Mouse (Mus musculus) erythroblast, adult 5-6 weeks (primary cell): ENCODE measurements around the gene Slc39a2. TPM values are rescaled to one million over a fixed set of nuclear protein-coding genes. Genes with fewer than 3 reads are reported as not detected.
"Not testable (repeated sequence)": the region's sequence is repeated elsewhere in the genome, so short reads cannot be mapped to it uniquely, and the experiment has no call there.

Experiments used
- ATAC-seq: replicated peaks from 2 replicates; pipeline ENCODE4 v1.8.0; 2016; ENCODE audit warnings: moderate number of reproducible peaks, mild to moderate bottlenecking, moderate TSS enrichment, inconsistent platforms; ENCODE audit not compliant: poor library complexity, low FRiP score, severe bottlenecking
- total RNA-seq, 2 experiments: library from RNA; stranded (forward) in 1 of 2; stranded (reverse) in 1 of 2; fragments of 150-400 nt in 1 of 2; fragments of 200-764, 138-1000 nt in 1 of 2; gene quantifications; 2 replicates each; pipeline versions ENCODE4 v1.2.3 to v1.2.4; 2015 to 2017; ENCODE audit warnings: low replicate concordance in 2 of 2

Slc39a2 gene
- total RNA-seq, 2 experiments from 2014 or later, result not detected

- not testable (repeated sequence) for ATAC-seq
Measured at GRCm38 (mm10) chr14:51926930-51927329, 34.2 kb downstream of the Slc39a2 start.

DNA sequence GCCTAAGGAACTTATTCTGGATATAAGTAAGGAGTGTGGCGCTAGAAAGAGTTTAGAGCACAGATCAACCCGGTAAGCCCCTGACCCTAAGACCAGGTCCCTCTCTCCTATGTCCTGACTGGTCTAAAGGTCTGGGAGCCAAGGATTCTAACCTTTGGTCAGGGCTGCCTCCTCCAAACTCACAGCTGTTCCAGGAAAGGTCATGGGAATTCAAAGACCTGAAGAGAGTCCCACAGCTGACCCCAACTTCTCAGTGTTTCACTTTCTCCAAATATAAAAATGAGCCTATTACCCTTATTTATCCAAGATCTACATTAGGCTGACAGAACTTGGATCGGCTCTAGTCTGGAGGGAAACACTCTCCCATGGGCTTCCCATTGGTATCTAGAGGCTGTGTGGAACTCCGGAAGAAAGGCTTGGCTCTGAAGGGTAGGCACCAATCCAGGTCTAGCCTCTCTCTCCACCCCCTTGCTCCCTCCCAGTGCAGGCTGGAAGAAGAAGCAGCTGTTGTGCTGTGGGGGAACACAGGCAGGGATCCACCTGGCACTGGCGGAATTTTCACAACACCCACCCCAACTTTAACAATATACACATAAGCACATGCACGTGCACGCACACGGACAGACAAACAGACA, 36.7 kb downstream of the Slc39a2 start:
- ATAC-seq, result no peak

GRCm38 (mm10) chr14:51929968-51930367, 37.3 kb downstream of the Slc39a2 start:
- ATAC-seq, result no peak

GRCm38 (mm10) chr14:51930824-51931223, 38.1 kb downstream of the Slc39a2 start:
- no peak for ATAC-seq

DNA sequence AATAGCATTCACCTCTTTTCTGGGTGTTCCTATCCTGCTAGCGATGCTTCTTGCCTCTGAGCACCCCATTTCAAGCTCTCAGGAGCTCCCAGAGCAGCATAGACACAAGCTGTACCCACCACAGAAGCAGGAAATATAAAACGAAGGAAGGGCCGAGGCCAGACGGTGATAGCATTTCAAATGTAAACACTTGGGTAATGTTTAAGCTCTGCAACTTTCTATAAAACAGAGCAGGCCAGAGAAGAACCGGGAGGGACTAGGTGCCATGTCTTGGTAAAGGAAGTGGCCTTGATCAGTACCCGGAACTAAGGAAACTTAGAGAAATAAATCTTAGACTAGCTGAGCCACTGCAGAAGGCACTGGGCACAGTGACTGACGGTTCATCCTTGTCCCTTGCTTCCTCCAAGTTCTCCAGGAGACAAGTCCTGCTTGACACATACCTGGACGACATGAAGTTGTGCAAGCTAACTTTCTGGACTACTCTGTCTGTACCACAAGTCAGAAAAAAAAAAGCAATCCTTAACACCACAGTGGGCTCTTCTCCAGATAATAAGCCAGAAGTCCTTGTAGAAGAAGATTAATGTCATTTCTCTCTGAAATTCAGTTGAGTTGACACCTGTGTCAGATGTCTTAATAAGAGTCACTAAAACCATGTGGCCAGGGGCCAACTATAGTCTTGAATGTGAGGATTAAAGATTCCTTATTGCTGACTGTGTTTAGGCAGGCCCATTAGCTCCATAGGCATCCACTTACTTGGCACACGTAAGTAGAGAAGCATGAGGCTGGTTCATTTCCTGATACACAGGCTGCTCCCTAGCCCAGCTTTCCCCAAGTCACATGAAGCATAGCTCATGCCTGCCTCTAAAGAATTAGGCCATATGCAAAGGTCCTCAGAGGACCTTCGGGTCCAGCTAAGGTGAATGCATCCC, 39.7 kb downstream of the Slc39a2 start:
- no peak for ATAC-seq

DNA sequence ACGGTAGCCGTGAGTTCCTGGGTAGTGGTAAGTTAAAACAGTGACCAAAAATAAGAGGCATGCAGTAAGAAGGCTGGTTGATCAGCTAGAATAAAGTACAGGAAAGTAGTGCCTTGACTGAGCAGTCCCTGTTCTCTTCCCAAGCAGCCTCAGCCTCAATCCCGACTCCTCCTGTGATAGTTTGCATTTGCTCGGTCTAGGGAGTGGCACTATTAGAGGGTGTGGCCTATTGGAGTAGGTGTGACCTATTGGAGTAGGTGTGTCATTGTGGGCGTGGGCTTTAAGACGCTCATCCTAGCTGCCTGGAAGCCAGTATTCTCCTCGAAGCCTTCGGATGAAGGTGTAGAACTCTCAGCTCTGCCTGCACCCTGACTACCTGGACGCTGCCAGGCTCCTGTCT, 46.3 kb downstream of the Slc39a2 start:
- no peak for ATAC-seq

GRCm38 (mm10) chr14:51940944-51941560, 48.4 kb downstream of the Slc39a2 start:
- no peak for ATAC-seq

- no peak for ATAC-seq
Measured at GRCm38 (mm10) chr14:51941577-51941976, 48.9 kb downstream of the Slc39a2 start.

DNA sequence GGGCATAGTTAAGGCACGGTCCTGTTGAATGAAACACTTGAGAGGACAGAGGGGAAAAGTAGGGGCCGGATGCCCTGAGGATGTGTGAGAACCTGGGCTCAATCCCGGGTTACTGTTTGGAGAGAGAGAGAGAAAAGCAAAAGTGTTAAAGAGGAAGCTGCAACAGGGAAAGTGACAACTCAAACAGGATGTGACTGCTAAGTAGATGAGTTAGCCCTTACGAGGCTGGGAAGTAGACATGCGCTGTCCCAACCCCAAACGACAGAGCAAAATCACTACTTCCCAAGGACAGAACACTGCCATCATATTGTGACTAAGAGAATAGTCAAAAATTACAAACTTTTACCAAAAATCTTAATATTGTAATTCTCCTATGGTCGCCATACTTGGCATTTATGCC, 49.5 kb downstream of the Slc39a2 start:
- ATAC-seq, result no peak

- no peak for ATAC-seq
Measured at GRCm38 (mm10) chr14:51943336-51943735, 50.6 kb downstream of the Slc39a2 start.

Other genes with a start within 250 kb of the Slc39a2 start
- gene Gm17079, start 197.4 kb upstream of the Slc39a2 start, total RNA-seq (2015; ENCODE audit: low replicate concordance), result not detected in 2 replicates
- gene Gm17079, start 197.4 kb upstream of the Slc39a2 start, total RNA-seq (2017; ENCODE audit: low replicate concordance), result 0.68 TPM in 1 of 2 replicates, not detected in the other
- not detected in 2 replicates for gene Gm5800, start 175.7 kb upstream of the Slc39a2 start, total RNA-seq (2015; ENCODE audit: low replicate concordance)
- not detected in 2 replicates for gene Gm5800, start 175.7 kb upstream of the Slc39a2 start, total RNA-seq (2017; ENCODE audit: low replicate concordance)
- gene Ang4, start 119.3 kb upstream of the Slc39a2 start, total RNA-seq (2015; ENCODE audit: low replicate concordance), result not detected in 2 replicates
- gene Ang4, start 119.3 kb upstream of the Slc39a2 start, total RNA-seq (2017; ENCODE audit: low replicate concordance), result not detected in 2 replicates
- gene AY358078, start 92.8 kb upstream of the Slc39a2 start, total RNA-seq (2015; ENCODE audit: low replicate concordance), result not detected in 2 replicates
- gene AY358078, start 92.8 kb upstream of the Slc39a2 start, total RNA-seq (2017; ENCODE audit: low replicate concordance), result not detected in 2 replicates
- gene Ear6, start 39.2 kb upstream of the Slc39a2 start, total RNA-seq (2015; ENCODE audit: low replicate concordance), result 35.1 and 35.2 TPM in 2 replicates
- 59.2 and 65.9 TPM in 2 replicates for gene Ear6, start 39.2 kb upstream of the Slc39a2 start, total RNA-seq (2017; ENCODE audit: low replicate concordance)
- gene Mettl17, start 8.0 kb upstream of the Slc39a2 start, total RNA-seq (2015; ENCODE audit: low replicate concordance), result 3.1 TPM in 1 of 2 replicates, not detected in the other
- gene Mettl17, start 8.0 kb upstream of the Slc39a2 start, total RNA-seq (2017; ENCODE audit: low replicate concordance), result 2.5 and 4.2 TPM in 2 replicates
- 0.77 and 6.1 TPM in 2 replicates for gene Ndrg2, start 21.3 kb downstream of the Slc39a2 start, total RNA-seq (2015; ENCODE audit: low replicate concordance)
- gene Ndrg2, start 21.3 kb downstream of the Slc39a2 start, total RNA-seq (2017; ENCODE audit: low replicate concordance), result 5.3 and 6.4 TPM in 2 replicates
- not detected in 2 replicates for gene Tppp2, start 25.5 kb downstream of the Slc39a2 start, total RNA-seq (2015; ENCODE audit: low replicate concordance)
- not detected in 2 replicates for gene Tppp2, start 25.5 kb downstream of the Slc39a2 start, total RNA-seq (2017; ENCODE audit: low replicate concordance)
- not detected in 2 replicates for gene Rnase13, start 29.9 kb downstream of the Slc39a2 start, total RNA-seq (2015; ENCODE audit: low replicate concordance)
- gene Rnase13, start 29.9 kb downstream of the Slc39a2 start, total RNA-seq (2017; ENCODE audit: low replicate concordance), result not detected in 2 replicates
- gene Arhgef40, start 91.8 kb downstream of the Slc39a2 start, total RNA-seq (2015; ENCODE audit: low replicate concordance), result 4.8 TPM in 1 of 2 replicates, not detected in the other
- 2.3 and 14.1 TPM in 2 replicates for gene Arhgef40, start 91.8 kb downstream of the Slc39a2 start, total RNA-seq (2017; ENCODE audit: low replicate concordance)
- not detected in 2 replicates for gene Tmem253, start 122.8 kb downstream of the Slc39a2 start, total RNA-seq (2015; ENCODE audit: low replicate concordance)
- not detected in 2 replicates for gene Tmem253, start 122.8 kb downstream of the Slc39a2 start, total RNA-seq (2017; ENCODE audit: low replicate concordance)
- 0.58 and 1.9 TPM in 2 replicates for gene Zfp219, start 127.8 kb downstream of the Slc39a2 start, total RNA-seq (2015; ENCODE audit: low replicate concordance)
- 3.1 and 3.8 TPM in 2 replicates for gene Zfp219, start 127.8 kb downstream of the Slc39a2 start, total RNA-seq (2017; ENCODE audit: low replicate concordance)
- not detected in 2 replicates for gene Olfr221, start 149.6 kb downstream of the Slc39a2 start, total RNA-seq (2015; ENCODE audit: low replicate concordance)
- gene Olfr221, start 149.6 kb downstream of the Slc39a2 start, total RNA-seq (2017; ENCODE audit: low replicate concordance), result 0.56 TPM in 1 of 2 replicates, not detected in the other
- gene Hnrnpc, start 211.1 kb downstream of the Slc39a2 start, total RNA-seq (2015; ENCODE audit: low replicate concordance), result 143 and 152 TPM in 2 replicates
- gene Hnrnpc, start 211.1 kb downstream of the Slc39a2 start, total RNA-seq (2017; ENCODE audit: low replicate concordance), result 197 and 275 TPM in 2 replicates
- 1.3 TPM in 1 of 2 replicates, not detected in the other for gene Rpgrip1, start 217.8 kb downstream of the Slc39a2 start, total RNA-seq (2015; ENCODE audit: low replicate concordance)
- gene Rpgrip1, start 217.8 kb downstream of the Slc39a2 start, total RNA-seq (2017; ENCODE audit: low replicate concordance), result 3.2 and 4.6 TPM in 2 replicates